Mouse (Mus musculus) CH12.LX (cell line): ENCODE data around the gene Rnf208. TPM values are rescaled to one million over a fixed set of nuclear protein-coding genes. Genes with fewer than 3 reads are reported as not detected.

Source experiments
- DNase-seq: peaks from one replicate; pipeline ENCODE4 v3.0.0-alpha.2; 2013; ENCODE audit errors: extremely low read depth
- H3K27ac ChIP-seq: 2 replicates; pipeline ENCODE4 v1.5.1; 2012; ENCODE audit warnings: low read depth, mild to moderate bottlenecking, control low read depth, moderate library complexity; ENCODE audit not compliant: insufficient read depth
- H3K27me3 ChIP-seq: replicated peaks from 2 replicates; pipeline ENCODE3; 2012; ENCODE audit warnings: inconsistent platforms
- H3K36me3 ChIP-seq, 2 experiments: replicated peaks in 1 of 2; 2 replicates each; pipeline versions ENCODE3 to v1.6.1; 2012; ENCODE audit warnings: inconsistent platforms in 1 of 2, low read length in 1 of 2, mild to moderate bottlenecking in 1 of 2, mixed read lengths in 1 of 2, moderate library complexity in 1 of 2; ENCODE audit not compliant: control insufficient read depth in 1 of 2, insufficient read depth in 1 of 2
- H3K4me1 ChIP-seq, 2 experiments: 2 replicates each; pipeline ENCODE4 v1.6.1; 2012; ENCODE audit warnings: inconsistent platforms in 1 of 2, moderate library complexity in 1 of 2; ENCODE audit not compliant: insufficient read depth in 2 of 2, control insufficient read depth in 1 of 2
- H3K4me2 ChIP-seq: 2 replicates; pipeline ENCODE4 v1.6.1; 2012; ENCODE audit warnings: low read depth, mild to moderate bottlenecking, control low read depth; ENCODE audit not compliant: poor library complexity, insufficient read depth, severe bottlenecking
- H3K4me3 ChIP-seq, 3 experiments: fragments of 150-350 bp in 1 of 3; sonication (generic) in 1 of 3; replicated peaks in 1 of 3; 2 replicates each; pipeline versions ENCODE3 to v1.5.1; 2011 to 2012; ENCODE audit warnings: low read depth in 2 of 3, low read length in 2 of 3, mild to moderate bottlenecking in 2 of 3, moderate library complexity in 2 of 3, control low read depth in 1 of 3, improper control_type of control experiment in 1 of 3, inconsistent platforms in 1 of 3, mixed read lengths in 1 of 3; ENCODE audit not compliant: poor library complexity in 1 of 3
- H3K79me2 ChIP-seq: replicated peaks from 2 replicates; pipeline ENCODE4 v1.6.1; 2012; ENCODE audit warnings: mild to moderate bottlenecking, moderate library complexity; ENCODE audit not compliant: control insufficient read depth, poor library complexity, insufficient read depth, severe bottlenecking; ENCODE audit errors: extremely low read depth
- H3K9ac ChIP-seq: 2 replicates; pipeline ENCODE4 v1.6.1; 2012; ENCODE audit warnings: low read depth, mild to moderate bottlenecking, control low read depth, moderate library complexity; ENCODE audit not compliant: insufficient read depth
- H3K9me3 ChIP-seq: replicated peaks from 2 replicates; pipeline ENCODE3; 2012; ENCODE audit warnings: low read length, inconsistent platforms, mixed read lengths
- CHD1 ChIP-seq: IDR thresholded peaks from 2 replicates; pipeline ENCODE4 v1.6.1; 2012; ENCODE audit warnings: low read depth, low read length, improper control_type of control experiment, inconsistent platforms
- CHD2 ChIP-seq: IDR thresholded peaks from 2 replicates; pipeline ENCODE4 v1.6.1; 2011; ENCODE audit warnings: low read length, improper control_type of control experiment
- CTCF ChIP-seq, 2 experiments: IDR thresholded peaks in 1 of 2; conservative IDR thresholded peaks in 1 of 2; 2 replicates each; pipeline ENCODE4 v1.5.1; 2011 to 2012; ENCODE audit warnings: low read depth in 2 of 2, low read length in 2 of 2, improper control_type of control experiment in 1 of 2, inconsistent platforms in 1 of 2, mild to moderate bottlenecking in 1 of 2, moderate library complexity in 1 of 2
- E2F4 ChIP-seq: IDR thresholded peaks from 2 replicates; pipeline ENCODE4 v1.6.1; 2011; ENCODE audit warnings: low read depth, low read length, improper control_type of control experiment; ENCODE audit not compliant: insufficient replicate concordance
- ETS1 ChIP-seq: conservative IDR thresholded peaks from 2 replicates; pipeline ENCODE4 v1.6.1; 2012; ENCODE audit warnings: low read depth, mild to moderate bottlenecking, inconsistent platforms, low read length, improper control_type of control experiment, moderate library complexity
- IRF4 ChIP-seq: IDR thresholded peaks from 2 replicates; pipeline ENCODE4 v1.6.1; 2014; ENCODE audit warnings: low read depth, mild to moderate bottlenecking, inconsistent platforms, low read length, improper control_type of control experiment
- JUND ChIP-seq: conservative IDR thresholded peaks from 2 replicates; pipeline ENCODE4 v1.6.1; 2011; ENCODE audit warnings: low read depth, low read length, improper control_type of control experiment
- KAT2A ChIP-seq: IDR thresholded peaks from 2 replicates; pipeline ENCODE4 v1.6.1; 2012; ENCODE audit warnings: low read length, improper control_type of control experiment, inconsistent platforms; ENCODE audit not compliant: insufficient replicate concordance
- MAX ChIP-seq: IDR thresholded peaks from 2 replicates; pipeline ENCODE4 v1.6.1; 2011; ENCODE audit warnings: low read length, improper control_type of control experiment
- MEF2A ChIP-seq: IDR thresholded peaks from 2 replicates; pipeline ENCODE4 v1.6.1; 2014; ENCODE audit warnings: low read depth, mild to moderate bottlenecking, inconsistent platforms, low read length, improper control_type of control experiment, borderline replicate concordance
- MYC ChIP-seq: IDR thresholded peaks from 2 replicates; pipeline ENCODE4 v1.6.1; 2011; ENCODE audit warnings: low read depth, mild to moderate bottlenecking, improper control_type of control experiment, low read length
- NRF1 ChIP-seq: IDR thresholded peaks from 2 replicates; pipeline ENCODE4 v1.6.1; 2014; ENCODE audit warnings: low read depth, mild to moderate bottlenecking, inconsistent platforms, low read length, improper control_type of control experiment, moderate library complexity
- PAX5 ChIP-seq: IDR thresholded peaks from 2 replicates; pipeline ENCODE4 v1.6.1; 2012; ENCODE audit warnings: low read length, inconsistent platforms, mixed read lengths
- POLR2A ChIP-seq: IDR thresholded peaks from 2 replicates; pipeline ENCODE4 v1.6.1; 2011; ENCODE audit warnings: low read depth, mild to moderate bottlenecking, improper control_type of control experiment, low read length
- POLR2AphosphoS2 ChIP-seq: IDR thresholded peaks from 2 replicates; pipeline ENCODE4 v1.6.1; 2011; ENCODE audit warnings: low read depth, low read length, improper control_type of control experiment
- RAD21 ChIP-seq: IDR thresholded peaks from 2 replicates; pipeline ENCODE4 v1.6.1; 2011; ENCODE audit warnings: low read depth, mild to moderate bottlenecking, low read length, improper control_type of control experiment, moderate library complexity
- RCOR1 ChIP-seq: conservative IDR thresholded peaks from 2 replicates; pipeline ENCODE4 v1.6.1; 2012; ENCODE audit warnings: low read depth, mild to moderate bottlenecking, inconsistent platforms, low read length, improper control_type of control experiment
- SMC3 ChIP-seq: IDR thresholded peaks from 2 replicates; pipeline ENCODE4 v1.6.1; 2011; ENCODE audit warnings: low read depth, low read length, improper control_type of control experiment
- USF2 ChIP-seq: conservative IDR thresholded peaks from 2 replicates; pipeline ENCODE4 v1.6.1; 2011; ENCODE audit warnings: low read depth, low read length, improper control_type of control experiment
- ZC3H11A ChIP-seq: IDR thresholded peaks from 2 replicates; pipeline ENCODE4 v1.6.1; 2012; ENCODE audit warnings: low read depth, mild to moderate bottlenecking, inconsistent platforms, low read length, improper control_type of control experiment
- ZKSCAN1 ChIP-seq: IDR thresholded peaks from 2 replicates; pipeline ENCODE4 v1.6.1; 2012; ENCODE audit warnings: low read depth, inconsistent platforms, low read length, improper control_type of control experiment, borderline replicate concordance
- ZMIZ1 ChIP-seq: IDR thresholded peaks from 2 replicates; pipeline ENCODE4 v1.6.1; 2012; ENCODE audit warnings: low read depth, mild to moderate bottlenecking, inconsistent platforms, low read length, improper control_type of control experiment
- dilution Hi-C: fragments of 300-500 bp; cut with MboI; formaldehyde crosslinking; loops from 2 replicates; pipeline ENCODE4 v1.14.3; 2020; ENCODE audit warnings: low sequenced_read_pairs; ENCODE audit not compliant: extremely low pct_unique_long_range_greater_than_20kb, extremely low pct_ligation_motif_present
- in situ Hi-C: fragments of 300-500 bp; cut with MboI; formaldehyde crosslinking; loops from 3 replicates; pipeline ENCODE4 v1.14.3; 2019; ENCODE audit warnings: low sequenced_read_pairs, low pct_ligation_motif_present, low pct_unique_long_range_greater_than_20kb, mixed read lengths
- polyA plus RNA-seq: library from polyadenylated mRNA; unstranded; fragments of >175 nt; gene quantifications from 2 replicates; pipeline ENCODE4 v1.2.1, GENCODE M21; 2012; ENCODE audit warnings: low read depth; ENCODE audit not compliant: insufficient read length
- total RNA-seq, 2 experiments: library from RNA; depleted of rRNA; stranded (reverse); fragments of 300-350 nt in 1 of 2; fragments of >200 nt in 1 of 2; gene quantifications; 2 replicates each; pipeline ENCODE4 v1.2.3; 2012 to 2014

Gene Rnf208
- total and polyA plus RNA-seq, 3 experiments = 0.34 to 1.7 (median 1.4) TPM

GRCm38 (mm10) chr2:25200631-25201030 is 41.4 kb upstream of the Rnf208 start:
- dilution Hi-C loops = no loop called here
- peaks cover 60 to 74% of the 10 kb centered on the region in 2 experiments for H3K36me3 ChIP-seq

DNA sequence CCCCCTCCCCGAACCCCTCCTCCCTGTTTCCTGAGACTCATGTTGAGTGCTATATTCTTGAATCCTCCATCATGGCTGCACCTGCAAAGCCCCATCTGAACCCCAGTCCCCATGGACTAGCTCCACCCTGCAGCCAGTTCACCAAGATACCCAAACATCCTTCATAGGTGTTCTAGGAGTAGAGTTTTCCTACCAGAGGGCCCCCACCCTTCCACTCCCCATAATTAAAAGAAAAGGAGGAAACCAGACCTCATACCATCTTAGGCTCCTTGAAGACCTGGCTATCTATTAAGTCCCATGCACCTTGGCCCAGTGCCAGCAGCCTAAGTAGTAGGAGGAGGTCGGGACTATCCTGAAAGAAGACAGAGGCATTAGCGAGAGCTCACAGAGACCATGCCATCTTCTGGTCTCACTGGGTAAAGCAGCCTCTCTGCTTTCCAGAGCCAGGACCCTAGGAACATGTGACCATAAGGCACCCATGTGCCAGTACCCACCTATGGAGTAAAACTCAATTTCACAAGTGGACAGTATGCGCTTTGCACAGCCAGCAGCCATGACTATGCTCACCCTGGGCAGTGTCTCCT is 38.3 kb upstream of the Rnf208 start:
- Histone ChIP-seq H3K4me1 (peaks cover 2 to 6% of the 10 kb centered on the region in 2 experiments; a peak in 2 of 4 replicates), H3K4me2 (no peak overlapping the region), H3K36me3 (peaks cover 84 to 95% of the 10 kb centered on the region in 2 experiments), H3K9me3 (no peaks in the 10 kb centered on the region), H3K4me3 (no peak overlapping the region), H3K27me3 (no peaks in the 10 kb centered on the region), H3K79me2 (peaks cover 5% of the 10 kb centered on the region; the same call in 1 of the 2 replicates), H3K27ac (no peak overlapping the region), H3K9ac (no peak overlapping the region)
- DNase-seq = no peak
- TF ChIP-seq PAX5 (no peak), SMC3 (peak; percentile 45), CTCF (conservative IDR thresholded peaks at IDR 0.05 in 1 of 2, IDR thresholded peaks at IDR 0.05 in 1 of 2; ENCODE audit: low read depth in 2 of 2, low read length in 2 of 2) (peak in 1 of 2 experiments; percentile 43; a peak in 2 of 4 replicates), ETS1 (no peak), MAX (no peak), CHD2 (no peak), MEF2A (no peak), RAD21 (peak; percentile 18)
- in situ Hi-C loops (no loop called here), dilution Hi-C loops (no loop called here)

More at GRCm38 (mm10) chr2:25200631-25201030, 41.4 kb upstream of the Rnf208 start:
- Histone ChIP-seq H3K4me2 (no peak overlapping the region), H3K79me2 (no peaks in the 10 kb centered on the region), H3K27me3 (no peaks in the 10 kb centered on the region), H3K27ac (no peak overlapping the region), H3K4me1 (peaks cover 0 to 11% of the 10 kb centered on the region in 2 experiments; a peak in 2 of 4 replicates), H3K9ac (no peak overlapping the region), H3K4me3 (no peak overlapping the region), H3K9me3 (no peaks in the 10 kb centered on the region)
- in situ Hi-C loops = no loop called here
- TF ChIP-seq USF2 (no peak), NRF1 (no peak), RAD21 (no peak), E2F4 (no peak), MYC (no peak), IRF4 (no peak), ZMIZ1 (no peak), KAT2A (no peak), RCOR1 (no peak), JUND (no peak), ZC3H11A (no peak), POLR2AphosphoS2 (no peak), MAX (no peak), ZKSCAN1 (no peak), CHD1 (no peak), ETS1 (no peak), POLR2A (no peak)
- no peak for DNase-seq
